Mouse (Mus musculus): ENCODE results near the gene Tango2. TPM values are rescaled to one million over a fixed set of nuclear protein-coding genes. Genes with fewer than 3 reads are reported as not detected.

The Tango2 gene
- polyA plus RNA-seq, 1 experiment from 2014 or later, result 97.9 TPM

- no peaks in the 10 kb centered on the region for H3K27me3 ChIP-seq (ENCODE audit: control insufficient read depth, insufficient read depth, low read length)
- no peaks in the 10 kb centered on the region for H3K36me3 ChIP-seq (replicated peaks; ENCODE audit: control insufficient read depth, insufficient read depth)
- ATAC-seq (ENCODE audit: low FRiP score) (no peak), DNase-seq (ENCODE audit: low spot score) (no peak)
- no peak overlapping the region for H3K4me2 ChIP-seq (replicated peaks)
- H3K4me1 ChIP-seq (replicated peaks; ENCODE audit: control insufficient read depth, insufficient read depth, low read length), result peaks cover 63% of the 10 kb centered on the region
- H3K27ac ChIP-seq, result no peak overlapping the region
- H3K9ac ChIP-seq, result no peak overlapping the region
- H3K4me3 ChIP-seq (replicated peaks; ENCODE audit: low read length), result no peak overlapping the region
- 50% methylated on average over 7 of the region's 7 CpGs for WGBS
- no peaks in the 10 kb centered on the region for H3K9me3 ChIP-seq (ENCODE audit: control insufficient read depth, low read length)
Measured at GRCm38 (mm10) chr16:18384211-18384610, 36.3 kb upstream of the Tango2 start.

GRCm38 (mm10) chr16:18383756-18384155, 35.9 kb upstream of the Tango2 start:
- Histone ChIP-seq H3K27me3 (ENCODE audit: control insufficient read depth, insufficient read depth, low read length) (no peaks in the 10 kb centered on the region), H3K27ac (no peak overlapping the region), H3K4me3 (replicated peaks; ENCODE audit: low read length) (no peak overlapping the region), H3K4me2 (replicated peaks) (no peak overlapping the region), H3K9me3 (ENCODE audit: control insufficient read depth, low read length) (no peaks in the 10 kb centered on the region), H3K4me1 (replicated peaks; ENCODE audit: control insufficient read depth, insufficient read depth, low read length) (peaks cover 61% of the 10 kb centered on the region), H3K36me3 (replicated peaks; ENCODE audit: control insufficient read depth, insufficient read depth) (no peaks in the 10 kb centered on the region), H3K9ac (no peak overlapping the region)
- 12% methylated on average over 3 of the region's 3 CpGs for WGBS
- ATAC-seq (ENCODE audit: low FRiP score) (no peak), DNase-seq (ENCODE audit: low spot score) (no peak)

GRCm38 (mm10) chr16:18383045-18383726, 35.3 kb upstream of the Tango2 start:
- no peak for DNase-seq (ENCODE audit: low spot score)
- Histone ChIP-seq H3K27me3 (ENCODE audit: control insufficient read depth, insufficient read depth, low read length) (no peaks in the 10 kb centered on the region), H3K4me1 (replicated peaks; ENCODE audit: control insufficient read depth, insufficient read depth, low read length) (peaks cover 56% of the 10 kb centered on the region), H3K9me3 (ENCODE audit: control insufficient read depth, low read length) (no peaks in the 10 kb centered on the region), H3K9ac (no peak overlapping the region), H3K4me3 (replicated peaks; ENCODE audit: low read length) (no peak overlapping the region), H3K4me2 (replicated peaks) (no peak overlapping the region), H3K27ac (0 out of 2 replicates have a peak overlapping the region, but pooled peaks have one; percentile 32), H3K36me3 (replicated peaks; ENCODE audit: control insufficient read depth, insufficient read depth) (no peaks in the 10 kb centered on the region)
- 75% methylated on average over 9 of the region's 9 CpGs for WGBS
- ATAC-seq (ENCODE audit: low FRiP score), result no peak

- Histone ChIP-seq H3K4me2 (replicated peaks) (no peak overlapping the region), H3K4me1 (replicated peaks; ENCODE audit: control insufficient read depth, insufficient read depth, low read length) (peaks cover 44% of the 10 kb centered on the region), H3K36me3 (replicated peaks; ENCODE audit: control insufficient read depth, insufficient read depth) (no peaks in the 10 kb centered on the region), H3K27ac (peak overlapping the region; percentile 80), H3K9me3 (ENCODE audit: control insufficient read depth, low read length) (no peaks in the 10 kb centered on the region), H3K4me3 (replicated peaks; ENCODE audit: low read length) (no peak overlapping the region), H3K9ac (no peak overlapping the region), H3K27me3 (ENCODE audit: control insufficient read depth, insufficient read depth, low read length) (no peaks in the 10 kb centered on the region)
- DNase-seq (ENCODE audit: low spot score), result peak; percentile 66
- peak; percentile 25; the same call in 1 of the 2 replicates for ATAC-seq (ENCODE audit: low FRiP score)
- WGBS, result 35% methylated on average over 6 of the region's 6 CpGs
Measured at GRCm38 (mm10) chr16:18381621-18382258, 33.8 kb upstream of the Tango2 start.

- Histone ChIP-seq H3K4me1 (replicated peaks; ENCODE audit: control insufficient read depth, insufficient read depth, low read length) (peaks cover 44% of the 10 kb centered on the region), H3K4me3 (replicated peaks; ENCODE audit: low read length) (no peak overlapping the region), H3K9ac (no peak overlapping the region)
Measured at GRCm38 (mm10) chr16:18380495-18381063, 32.7 kb upstream of the Tango2 start.

GRCm38 (mm10) chr16:18379338-18380001, 31.6 kb upstream of the Tango2 start:
- Histone ChIP-seq H3K4me2 (replicated peaks) (no peak overlapping the region), H3K9me3 (ENCODE audit: control insufficient read depth, low read length) (no peaks in the 10 kb centered on the region), H3K36me3 (replicated peaks; ENCODE audit: control insufficient read depth, insufficient read depth) (no peaks in the 10 kb centered on the region), H3K4me1 (replicated peaks; ENCODE audit: control insufficient read depth, insufficient read depth, low read length) (peaks cover 44% of the 10 kb centered on the region), H3K4me3 (replicated peaks; ENCODE audit: low read length) (no peak overlapping the region), H3K27ac (peak overlapping the region; percentile 81), H3K27me3 (ENCODE audit: control insufficient read depth, insufficient read depth, low read length) (no peaks in the 10 kb centered on the region), H3K9ac (no peak overlapping the region)
- 44% methylated on average over 8 of the region's 8 CpGs for WGBS
- DNase-seq (ENCODE audit: low spot score), result no peak
- ATAC-seq (ENCODE audit: low FRiP score), result no peak

More at GRCm38 (mm10) chr16:18380495-18381063, 32.7 kb upstream of the Tango2 start:
- H3K9me3 ChIP-seq (ENCODE audit: control insufficient read depth, low read length), result no peaks in the 10 kb centered on the region
- ATAC-seq (ENCODE audit: low FRiP score) (peak; percentile 79), DNase-seq (ENCODE audit: low spot score) (peak; percentile 55)
- peak overlapping the region; percentile 81 for H3K27ac ChIP-seq
- no peaks in the 10 kb centered on the region for H3K27me3 ChIP-seq (ENCODE audit: control insufficient read depth, insufficient read depth, low read length)
- 5% methylated on average over 6 of the region's 6 CpGs for WGBS
- H3K4me2 ChIP-seq (replicated peaks), result no peak overlapping the region
- H3K36me3 ChIP-seq (replicated peaks; ENCODE audit: control insufficient read depth, insufficient read depth), result no peaks in the 10 kb centered on the region

GRCm38 (mm10) chr16:18378489-18378888, 30.6 kb upstream of the Tango2 start:
- Histone ChIP-seq H3K27me3 (ENCODE audit: control insufficient read depth, insufficient read depth, low read length) (no peaks in the 10 kb centered on the region), H3K4me1 (replicated peaks; ENCODE audit: control insufficient read depth, insufficient read depth, low read length) (peaks cover 36% of the 10 kb centered on the region), H3K9me3 (ENCODE audit: control insufficient read depth, low read length) (no peaks in the 10 kb centered on the region), H3K4me2 (replicated peaks) (no peak overlapping the region), H3K36me3 (replicated peaks; ENCODE audit: control insufficient read depth, insufficient read depth) (no peaks in the 10 kb centered on the region), H3K4me3 (replicated peaks; ENCODE audit: low read length) (no peak overlapping the region), H3K27ac (no peak overlapping the region), H3K9ac (no peak overlapping the region)
- 34% methylated on average over 1 of the region's 1 CpGs for WGBS
- no peak for ATAC-seq (ENCODE audit: low FRiP score)
- DNase-seq (ENCODE audit: low spot score), result no peak

GRCm38 (mm10) chr16:18377203-18377602, 29.3 kb upstream of the Tango2 start:
- no peaks in the 10 kb centered on the region for H3K27me3 ChIP-seq (ENCODE audit: control insufficient read depth, insufficient read depth, low read length)
- no peak overlapping the region for H3K9ac ChIP-seq
- H3K4me2 ChIP-seq (replicated peaks), result no peak overlapping the region

GRCm38 (mm10) chr16:18376297-18376954, 28.5 kb upstream of the Tango2 start:
- Histone ChIP-seq H3K27ac (no peak overlapping the region), H3K4me2 (replicated peaks) (no peak overlapping the region), H3K4me3 (replicated peaks; ENCODE audit: low read length) (no peak overlapping the region), H3K4me1 (replicated peaks; ENCODE audit: control insufficient read depth, insufficient read depth, low read length) (peaks cover 26% of the 10 kb centered on the region), H3K9me3 (ENCODE audit: control insufficient read depth, low read length) (no peaks in the 10 kb centered on the region), H3K9ac (no peak overlapping the region), H3K36me3 (replicated peaks; ENCODE audit: control insufficient read depth, insufficient read depth) (no peaks in the 10 kb centered on the region), H3K27me3 (ENCODE audit: control insufficient read depth, insufficient read depth, low read length) (no peaks in the 10 kb centered on the region)
- WGBS, result 88% methylated on average over 7 of the region's 7 CpGs
- no peak for DNase-seq (ENCODE audit: low spot score)
- no peak for ATAC-seq (ENCODE audit: low FRiP score)

More at GRCm38 (mm10) chr16:18377203-18377602, 29.3 kb upstream of the Tango2 start:
- Histone ChIP-seq H3K36me3 (replicated peaks; ENCODE audit: control insufficient read depth, insufficient read depth) (no peaks in the 10 kb centered on the region), H3K4me1 (replicated peaks; ENCODE audit: control insufficient read depth, insufficient read depth, low read length) (peaks cover 33% of the 10 kb centered on the region), H3K27ac (no peak overlapping the region), H3K9me3 (ENCODE audit: control insufficient read depth, low read length) (no peaks in the 10 kb centered on the region), H3K4me3 (replicated peaks; ENCODE audit: low read length) (no peak overlapping the region)
- DNase-seq (ENCODE audit: low spot score) (no peak), ATAC-seq (ENCODE audit: low FRiP score) (no peak)
- 23% methylated on average over 3 of the region's 3 CpGs for WGBS

Measured in hindbrain, embryonic 14.5 days (tissue).